Mouse (Mus musculus): ENCODE data around the gene Oasl1. TPM values are rescaled to one million over a fixed set of nuclear protein-coding genes. Genes with fewer than 3 reads are reported as not detected.

Gene Oasl1
- polyA plus RNA-seq, 1 experiment from 2014 or later: 0.52 TPM

GRCm38 (mm10) chr5:114969609-114970215 lies 46.7 kb downstream of the Oasl1 start:
- Histone ChIP-seq H3K27ac (ENCODE audit: low read depth, low read length) (no peak overlapping the region), H3K27me3 (ENCODE audit: control insufficient read depth, insufficient read depth, low read length) (no peaks in the 10 kb centered on the region; the same call in 1 of the 2 replicates), H3K4me2 (ENCODE audit: low read depth, low read length) (no peak overlapping the region), H3K9ac (replicated peaks; ENCODE audit: low read depth, low read length) (no peak overlapping the region), H3K9me3 (ENCODE audit: control insufficient read depth, low read length) (no peaks in the 10 kb centered on the region), H3K4me1 (ENCODE audit: control insufficient read depth, insufficient read depth, low read length) (peaks cover 6% of the 10 kb centered on the region; the same call in 1 of the 2 replicates), H3K36me3 (ENCODE audit: control insufficient read depth, insufficient read depth, low read length) (no peaks in the 10 kb centered on the region), H3K4me3 (ENCODE audit: low read depth, low read length) (no peak overlapping the region)
- no peak for ATAC-seq (ENCODE audit: low read depth)
- WGBS: 41% methylated on average over 13 of the region's 13 CpGs

- 86% methylated on average over 17 of the region's 17 CpGs for WGBS
- Histone ChIP-seq H3K27ac (ENCODE audit: low read depth, low read length) (no peak within 1 kb of the TSS), H3K4me2 (ENCODE audit: low read depth, low read length) (no peak within 1 kb of the TSS), H3K27me3 (ENCODE audit: control insufficient read depth, insufficient read depth, low read length) (no peaks in the 10 kb centered on the region; the same call in 1 of the 2 replicates), H3K4me3 (ENCODE audit: low read depth, low read length) (no peak within 1 kb of the TSS), H3K4me1 (ENCODE audit: control insufficient read depth, insufficient read depth, low read length) (peaks cover 6% of the 10 kb centered on the region; the same call in 1 of the 2 replicates), H3K9me3 (ENCODE audit: control insufficient read depth, low read length) (no peaks in the 10 kb centered on the region), H3K36me3 (ENCODE audit: control insufficient read depth, insufficient read depth, low read length) (no peaks in the 10 kb centered on the region), H3K9ac (replicated peaks; ENCODE audit: low read depth, low read length) (no peak within 1 kb of the TSS)
- no peak for ATAC-seq (ENCODE audit: low read depth)
Observed at GRCm38 (mm10) chr5:114970824-114971227, 47.8 kb downstream of the Oasl1 start, which contains the start of gene Hnf1a. Gene Hnf1a (minus strand): TSS chr5:114971094.

GRCm38 (mm10) chr5:114972201-114972600 lies 49.2 kb downstream of the Oasl1 start:
- no peaks in the 10 kb centered on the region; the same call in 1 of the 2 replicates for H3K27me3 ChIP-seq (ENCODE audit: control insufficient read depth, insufficient read depth, low read length)
- H3K9me3 ChIP-seq (ENCODE audit: control insufficient read depth, low read length): no peaks in the 10 kb centered on the region
- no peak overlapping the region for H3K4me3 ChIP-seq (ENCODE audit: low read depth, low read length)
- H3K9ac ChIP-seq (replicated peaks; ENCODE audit: low read depth, low read length): no peak overlapping the region
- H3K36me3 ChIP-seq (ENCODE audit: control insufficient read depth, insufficient read depth, low read length): no peaks in the 10 kb centered on the region
- no peak overlapping the region for H3K27ac ChIP-seq (ENCODE audit: low read depth, low read length)
- no peak for ATAC-seq (ENCODE audit: low read depth)
- no peak overlapping the region for H3K4me2 ChIP-seq (ENCODE audit: low read depth, low read length)
- H3K4me1 ChIP-seq (ENCODE audit: control insufficient read depth, insufficient read depth, low read length): peaks cover 6% of the 10 kb centered on the region; the same call in 1 of the 2 replicates
- WGBS: 79% methylated on average over 9 of the region's 9 CpGs

- H3K9me3 ChIP-seq (ENCODE audit: control insufficient read depth, low read length): no peaks in the 10 kb centered on the region
- H3K4me3 ChIP-seq (ENCODE audit: low read depth, low read length): no peak overlapping the region
- H3K4me1 ChIP-seq (ENCODE audit: control insufficient read depth, insufficient read depth, low read length): peaks cover 6% of the 10 kb centered on the region; the same call in 1 of the 2 replicates
- 89% methylated on average over 8 of the region's 8 CpGs for WGBS
- H3K27ac ChIP-seq (ENCODE audit: low read depth, low read length): no peak overlapping the region
- H3K27me3 ChIP-seq (ENCODE audit: control insufficient read depth, insufficient read depth, low read length): no peaks in the 10 kb centered on the region; the same call in 1 of the 2 replicates
- H3K9ac ChIP-seq (replicated peaks; ENCODE audit: low read depth, low read length): no peak overlapping the region
- H3K36me3 ChIP-seq (ENCODE audit: control insufficient read depth, insufficient read depth, low read length): no peaks in the 10 kb centered on the region
- no peak overlapping the region for H3K4me2 ChIP-seq (ENCODE audit: low read depth, low read length)
- no peak for ATAC-seq (ENCODE audit: low read depth)
Observed at GRCm38 (mm10) chr5:114973131-114973530, 50.1 kb downstream of the Oasl1 start.

GRCm38 (mm10) chr5:114976935-114977334 lies 53.9 kb downstream of the Oasl1 start:
- H3K27me3 ChIP-seq (ENCODE audit: control insufficient read depth, insufficient read depth, low read length): peaks cover 2% of the 10 kb centered on the region; the same call in 1 of the 2 replicates
- H3K9ac ChIP-seq (replicated peaks; ENCODE audit: low read depth, low read length): no peak overlapping the region

GRCm38 (mm10) chr5:114978473-114978872 lies 55.4 kb downstream of the Oasl1 start:
- Histone ChIP-seq H3K4me3 (ENCODE audit: low read depth, low read length) (no peak overlapping the region), H3K36me3 (ENCODE audit: control insufficient read depth, insufficient read depth, low read length) (no peaks in the 10 kb centered on the region), H3K4me1 (ENCODE audit: control insufficient read depth, insufficient read depth, low read length) (no peaks in the 10 kb centered on the region), H3K9me3 (ENCODE audit: control insufficient read depth, low read length) (no peaks in the 10 kb centered on the region), H3K9ac (replicated peaks; ENCODE audit: low read depth, low read length) (no peak overlapping the region), H3K27ac (ENCODE audit: low read depth, low read length) (no peak overlapping the region), H3K27me3 (ENCODE audit: control insufficient read depth, insufficient read depth, low read length) (peaks cover 2% of the 10 kb centered on the region; the same call in 1 of the 2 replicates), H3K4me2 (ENCODE audit: low read depth, low read length) (no peak overlapping the region)
- 64% methylated on average over 11 of the region's 11 CpGs for WGBS
- no peak for ATAC-seq (ENCODE audit: low read depth)

More at GRCm38 (mm10) chr5:114976935-114977334, 53.9 kb downstream of the Oasl1 start:
- Histone ChIP-seq H3K4me1 (ENCODE audit: control insufficient read depth, insufficient read depth, low read length) (no peaks in the 10 kb centered on the region), H3K27ac (ENCODE audit: low read depth, low read length) (no peak overlapping the region), H3K4me2 (ENCODE audit: low read depth, low read length) (no peak overlapping the region), H3K4me3 (ENCODE audit: low read depth, low read length) (no peak overlapping the region), H3K9me3 (ENCODE audit: control insufficient read depth, low read length) (no peaks in the 10 kb centered on the region), H3K36me3 (ENCODE audit: control insufficient read depth, insufficient read depth, low read length) (no peaks in the 10 kb centered on the region)
- ATAC-seq (ENCODE audit: low read depth): no peak

- peaks cover 2% of the 10 kb centered on the region; the same call in 1 of the 2 replicates for H3K27me3 ChIP-seq (ENCODE audit: control insufficient read depth, insufficient read depth, low read length)
- WGBS: 4% methylated on average over 6 of the region's 6 CpGs
- no peaks in the 10 kb centered on the region for H3K4me1 ChIP-seq (ENCODE audit: control insufficient read depth, insufficient read depth, low read length)
- ATAC-seq (ENCODE audit: low read depth): peak; percentile 38; the same call in 1 of the 2 replicates
- no peaks in the 10 kb centered on the region for H3K36me3 ChIP-seq (ENCODE audit: control insufficient read depth, insufficient read depth, low read length)
- no peak overlapping the region for H3K4me3 ChIP-seq (ENCODE audit: low read depth, low read length)
- H3K9ac ChIP-seq (replicated peaks; ENCODE audit: low read depth, low read length): no peak overlapping the region
- H3K4me2 ChIP-seq (ENCODE audit: low read depth, low read length): peak overlapping the region; percentile 68; the same call in 1 of the 2 replicates
- H3K27ac ChIP-seq (ENCODE audit: low read depth, low read length): no peak overlapping the region
- no peaks in the 10 kb centered on the region for H3K9me3 ChIP-seq (ENCODE audit: control insufficient read depth, low read length)
Observed at GRCm38 (mm10) chr5:114978888-114979249, 55.8 kb downstream of the Oasl1 start.

GRCm38 (mm10) chr5:114979250-114980121 lies 56.4 kb downstream of the Oasl1 start:
- Histone ChIP-seq H3K27ac (ENCODE audit: low read depth, low read length) (no peak overlapping the region; the same call in 1 of the 2 replicates), H3K27me3 (ENCODE audit: control insufficient read depth, insufficient read depth, low read length) (peaks cover 2% of the 10 kb centered on the region; the same call in 1 of the 2 replicates), H3K9me3 (ENCODE audit: control insufficient read depth, low read length) (no peaks in the 10 kb centered on the region), H3K9ac (replicated peaks; ENCODE audit: low read depth, low read length) (0 out of 2 replicates have a peak overlapping the region, but pooled peaks have one; percentile 21), H3K4me2 (ENCODE audit: low read depth, low read length) (peak overlapping the region; percentile 68), H3K4me1 (ENCODE audit: control insufficient read depth, insufficient read depth, low read length) (no peaks in the 10 kb centered on the region), H3K36me3 (ENCODE audit: control insufficient read depth, insufficient read depth, low read length) (no peaks in the 10 kb centered on the region), H3K4me3 (ENCODE audit: low read depth, low read length) (peak overlapping the region; percentile 27)
- ATAC-seq (ENCODE audit: low read depth): peak; percentile 44; the same call in 1 of the 2 replicates
- 6% methylated on average over 32 of the region's 32 CpGs for WGBS
